Mouse (Mus musculus) yolk sac, embryonic 10.5 days (tissue): Measurements from ENCODE around the gene Mib2.
"Not testable (repeated sequence)": the region's sequence is repeated elsewhere in the genome, so short reads cannot be mapped to it uniquely, and the experiment has no call there.

ENCODE experiments used
- DNase-seq: peaks from one replicate; pipeline ENCODE4 v3.0.0-alpha.2; 2017; ENCODE audit warnings: low spot score

The Mib2 gene

DNA sequence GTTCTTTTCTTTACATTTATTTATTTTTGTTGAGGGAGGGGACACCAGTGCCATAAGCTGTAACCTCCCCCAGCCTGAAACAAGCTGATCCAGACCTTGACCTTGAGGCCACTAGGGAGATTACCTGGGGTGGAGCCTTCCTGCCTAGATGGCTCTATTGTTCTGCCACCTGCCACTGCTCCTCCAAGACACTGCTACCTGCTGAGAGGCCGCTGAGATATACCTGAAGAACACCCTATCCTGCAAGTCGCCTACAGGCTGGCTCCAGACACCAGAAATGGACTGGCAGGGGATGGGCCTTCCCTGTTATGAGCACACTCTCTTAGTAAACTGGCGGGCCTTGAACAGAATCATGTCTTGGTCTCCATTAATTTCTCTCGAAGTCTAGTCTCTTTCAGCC lies 1.2 kb upstream of the Mib2 start:
- DNase-seq = not testable (repeated sequence)

GRCm38 (mm10) chr4:155669598-155670075 lies 639 bp upstream of the Mib2 start:
- no peak for DNase-seq

DNA sequence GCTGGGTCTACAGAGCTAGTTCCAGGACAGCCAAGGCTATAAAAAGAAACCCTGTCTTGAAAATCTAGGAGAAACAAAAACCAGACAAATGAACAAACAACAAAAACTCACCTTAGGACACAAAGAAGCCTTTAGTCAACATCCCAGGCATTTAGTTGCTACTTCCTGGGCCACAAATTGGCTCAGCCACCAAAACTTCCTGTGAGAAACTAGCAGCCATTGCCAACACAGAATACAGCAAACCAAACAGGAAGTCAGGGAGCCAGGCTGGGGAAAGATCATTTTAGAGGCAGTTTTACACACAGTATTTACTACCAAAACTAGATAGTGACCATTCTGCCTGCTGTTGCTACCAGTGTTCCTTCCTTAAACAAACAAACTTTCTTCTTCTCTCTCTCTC lies 2.1 kb downstream of the Mib2 start:
- DNase-seq = no peak

GRCm38 (mm10) chr4:155660641-155661040 lies 8.4 kb downstream of the Mib2 start:
- no peak for DNase-seq

GRCm38 (mm10) chr4:155658961-155659360 lies 10.0 kb downstream of the Mib2 start:
- DNase-seq = no peak

DNA sequence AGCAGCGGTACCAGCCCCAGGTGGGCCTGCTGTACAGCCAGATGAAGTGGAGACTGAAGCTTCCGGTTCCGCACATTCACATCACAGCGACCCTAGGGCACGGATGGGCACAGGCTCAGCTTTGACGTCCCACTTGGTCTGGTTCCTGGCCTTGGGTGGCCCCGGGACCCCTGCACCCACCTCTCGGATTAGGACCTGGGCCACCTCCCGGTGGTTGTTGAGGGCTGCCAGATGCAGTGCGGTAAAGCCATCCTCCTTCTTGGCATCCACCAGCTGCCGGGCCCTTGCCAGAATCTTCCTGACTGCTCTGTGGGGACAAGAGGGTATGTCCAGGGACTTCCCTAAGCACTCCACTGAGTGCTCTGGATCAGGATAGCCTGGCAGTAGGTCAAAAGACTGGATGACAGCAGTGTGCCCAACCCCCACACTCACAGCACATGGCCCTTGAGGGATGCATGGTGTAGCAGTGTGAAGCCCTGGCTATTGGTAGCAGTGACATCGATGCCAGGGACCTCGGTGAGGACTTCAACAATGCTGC lies 12.7 kb downstream of the Mib2 start:
- DNase-seq = no peak

GRCm38 (mm10) chr4:155654456-155655298 lies 14.3 kb downstream of the Mib2 start:
- DNase-seq = peak; percentile 80

GRCm38 (mm10) chr4:155654183-155654455 lies 14.9 kb downstream of the Mib2 start:
- no peak for DNase-seq

DNA sequence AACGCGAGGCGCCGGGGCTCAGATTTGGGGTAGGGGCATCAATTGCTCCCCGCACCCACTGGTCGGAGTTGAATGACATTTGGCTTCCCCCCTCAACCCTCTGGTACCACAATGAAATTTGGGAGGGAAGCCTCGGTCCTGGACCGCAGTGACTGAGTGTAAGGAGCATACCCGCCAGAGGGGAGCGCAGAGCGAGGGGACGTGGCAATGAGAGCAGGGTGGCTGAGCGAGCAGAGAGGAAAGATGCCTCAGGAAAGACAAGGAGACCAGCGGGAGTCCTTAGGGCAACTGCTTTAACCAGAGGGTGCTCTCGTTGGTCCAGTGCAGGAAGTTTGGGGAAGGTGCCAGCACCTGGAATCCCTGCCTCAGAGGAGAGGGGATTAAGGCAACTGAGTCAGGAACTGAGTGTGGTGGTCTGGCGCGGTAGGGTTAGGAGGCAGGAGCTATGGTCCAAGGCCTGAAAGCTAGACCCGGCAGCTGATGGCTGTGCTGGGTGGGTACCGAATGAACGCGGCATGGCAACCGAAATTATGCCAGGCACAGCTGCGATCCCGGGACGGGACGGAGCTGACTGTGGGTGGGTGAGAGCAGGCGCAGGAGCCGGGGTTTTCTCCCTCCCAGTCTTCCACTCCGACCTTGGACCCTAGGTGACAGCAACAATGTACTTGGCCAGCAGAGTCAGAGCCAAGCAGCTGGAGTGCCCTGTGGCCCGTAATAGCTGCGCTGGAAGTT lies 15.4 kb downstream of the Mib2 start:
- DNase-seq = peak; percentile 33

DNA sequence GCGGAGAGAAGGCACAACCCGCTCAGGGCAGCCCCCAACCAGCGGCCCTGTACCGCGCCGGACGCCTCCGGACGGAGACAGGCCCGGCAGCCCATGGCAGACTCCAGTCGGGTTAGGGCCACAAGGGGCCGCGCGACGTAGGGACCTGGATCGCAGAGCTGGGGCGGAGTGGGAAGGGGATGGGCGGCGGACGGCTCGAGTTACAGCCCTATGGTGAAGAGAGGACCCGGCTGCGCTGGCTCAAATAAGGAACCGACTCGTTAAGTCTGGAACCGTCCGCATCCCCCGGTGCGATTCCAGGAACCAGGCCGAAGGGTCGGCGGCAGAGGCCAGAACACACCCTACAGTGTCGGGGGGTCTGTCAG lies 15.9 kb downstream of the Mib2 start, which contains the start of gene Mmp23:
TSS of gene Mmp23 (minus strand) at position 299 of the 365 bp plus-strand sequence.
- DNase-seq = peak; percentile 62

GRCm38 (mm10) chr4:155652283-155653085 lies 16.5 kb downstream of the Mib2 start:
- DNase-seq = no peak

GRCm38 (mm10) chr4:155651553-155652269 lies 17.3 kb downstream of the Mib2 start:
- no peak for DNase-seq

- DNase-seq = no peak
Observed at GRCm38 (mm10) chr4:155649355-155649754, 19.6 kb downstream of the Mib2 start.

DNA sequence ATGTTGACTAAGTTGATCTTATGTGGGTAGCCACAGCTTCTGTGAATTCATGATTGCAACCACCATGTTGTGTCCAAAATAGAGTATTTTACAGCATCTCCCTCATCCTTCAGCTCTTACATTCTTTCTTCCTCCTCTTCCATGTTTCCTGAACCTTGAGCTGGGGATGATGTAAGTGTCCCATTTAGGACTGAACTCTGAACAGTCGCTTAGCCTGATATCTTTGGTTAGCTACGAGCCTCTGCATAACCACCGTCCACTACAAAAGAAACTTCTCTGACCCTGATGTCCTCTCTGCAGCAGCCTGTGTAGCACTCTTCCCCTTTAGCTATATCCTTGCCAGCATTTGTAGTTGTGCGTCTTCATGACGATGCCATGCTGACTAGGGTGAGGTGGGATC lies 23.3 kb downstream of the Mib2 start:
- no peak for DNase-seq

- DNase-seq = not testable (repeated sequence)
Observed at GRCm38 (mm10) chr4:155645308-155645707, 23.7 kb downstream of the Mib2 start, which contains the start of gene Gm10563. TSS of gene Gm10563 (minus strand) at chr4:155645408.

GRCm38 (mm10) chr4:155643531-155643930 lies 25.5 kb downstream of the Mib2 start:
- no peak for DNase-seq

- DNase-seq = no peak
Observed at GRCm38 (mm10) chr4:155635766-155636499, 33.1 kb downstream of the Mib2 start.

DNA sequence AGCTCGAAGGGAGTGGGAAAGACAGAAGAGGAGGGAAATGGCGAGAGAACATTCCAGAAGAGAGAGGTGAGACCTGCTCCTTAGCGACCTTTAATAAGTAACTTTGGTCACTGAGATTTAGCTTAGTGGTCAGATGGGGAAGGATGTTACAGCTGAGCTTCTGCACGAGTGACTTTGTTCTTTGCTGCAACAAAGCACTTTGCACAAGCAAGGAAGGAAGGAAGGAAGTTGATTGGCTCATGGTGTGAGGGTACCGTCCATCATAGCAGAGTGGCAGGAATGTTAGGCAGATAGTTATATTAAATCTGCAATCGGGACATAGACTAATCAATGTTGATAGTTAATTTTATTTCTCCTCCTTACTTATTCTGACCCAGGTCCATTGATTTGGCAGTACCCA lies 38.7 kb downstream of the Mib2 start:
- no peak for DNase-seq

DNA sequence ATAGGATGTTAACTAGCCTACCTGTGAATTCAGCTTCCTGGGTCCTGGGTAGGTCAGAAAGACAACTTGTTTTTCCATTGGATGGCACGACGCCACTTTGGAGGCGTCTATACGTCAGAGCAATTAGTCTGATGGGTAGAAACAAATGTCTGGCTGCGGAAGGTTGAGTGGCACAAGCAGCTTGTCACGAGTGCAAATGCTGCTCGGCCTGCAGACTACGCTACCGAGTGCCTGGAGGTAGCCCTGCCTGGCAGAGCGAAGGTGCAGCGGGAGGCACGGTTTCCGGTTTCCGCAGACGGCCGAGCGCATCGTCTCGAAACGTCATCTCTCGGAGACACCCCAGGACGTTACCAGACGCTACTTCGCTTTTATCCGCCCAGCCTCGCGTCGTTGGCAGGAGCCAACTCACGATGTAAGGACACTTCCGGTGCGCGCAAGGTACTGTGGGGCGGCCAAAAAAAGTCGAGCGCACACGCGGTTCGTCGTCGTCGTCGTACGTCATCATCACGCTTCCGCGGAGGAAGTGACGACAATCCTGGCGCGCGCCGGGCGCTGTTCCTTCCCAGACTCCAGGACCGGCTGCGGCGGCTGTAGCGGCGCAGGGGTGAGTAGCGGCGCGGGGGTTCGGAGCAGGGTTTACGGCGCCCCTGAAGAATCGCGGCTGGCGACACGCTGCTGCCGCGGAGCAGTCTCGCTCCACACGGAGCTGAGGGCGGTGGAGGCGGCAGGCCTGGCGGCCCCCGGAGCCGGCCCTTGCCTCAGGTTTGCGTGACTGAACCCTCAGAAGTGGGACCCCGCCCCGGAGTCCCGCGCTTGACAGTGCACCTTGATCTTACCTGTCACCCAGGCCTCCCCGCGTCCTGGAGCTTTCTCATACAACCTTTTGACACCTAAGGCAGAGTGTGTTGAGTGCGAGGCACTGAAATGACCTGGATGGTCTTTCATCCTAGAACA lies 44.4 kb downstream of the Mib2 start, which contains the start of gene Cdk11b:
TSS of gene Cdk11b (plus strand) at position 517 of the 954 bp plus-strand sequence.
- DNase-seq = peak; percentile 96
